Mouse (Mus musculus) frontal cortex, adult (tissue): ENCODE measurements around the gene Ccdc124.

Source experiments
- ATAC-seq: cut with Nextera tagmentation; 2 replicates; pipeline ENCODE4 v1.9.2; 2017; ENCODE audit warnings: mild to moderate bottlenecking, moderate library complexity, mixed read lengths; ENCODE audit not compliant: low TSS enrichment

Ccdc124 gene

GRCm38 (mm10) chr8:70846371-70847154 is 27.2 kb downstream of the Ccdc124 start:
- no peak for ATAC-seq

DNA sequence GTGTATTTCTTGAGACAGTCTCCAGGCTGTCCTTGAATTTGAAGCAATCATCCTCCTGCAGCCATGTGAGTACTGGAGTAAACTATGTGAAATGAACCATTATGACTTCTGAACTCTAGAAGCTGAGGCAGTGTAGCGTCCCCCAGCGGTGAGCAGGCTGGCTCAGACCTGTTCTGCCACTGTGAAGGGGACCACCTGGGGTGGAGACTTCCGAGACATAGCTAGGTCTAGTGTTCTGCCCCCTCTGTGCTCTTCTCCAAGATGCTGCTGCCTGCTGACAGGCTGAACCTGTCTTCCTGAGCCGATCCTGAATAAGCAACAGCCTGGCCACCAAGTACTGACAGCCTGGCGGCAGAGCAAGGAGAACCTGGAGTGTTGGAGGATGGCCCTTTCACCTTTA is 28.6 kb downstream of the Ccdc124 start:
- no peak for ATAC-seq

DNA sequence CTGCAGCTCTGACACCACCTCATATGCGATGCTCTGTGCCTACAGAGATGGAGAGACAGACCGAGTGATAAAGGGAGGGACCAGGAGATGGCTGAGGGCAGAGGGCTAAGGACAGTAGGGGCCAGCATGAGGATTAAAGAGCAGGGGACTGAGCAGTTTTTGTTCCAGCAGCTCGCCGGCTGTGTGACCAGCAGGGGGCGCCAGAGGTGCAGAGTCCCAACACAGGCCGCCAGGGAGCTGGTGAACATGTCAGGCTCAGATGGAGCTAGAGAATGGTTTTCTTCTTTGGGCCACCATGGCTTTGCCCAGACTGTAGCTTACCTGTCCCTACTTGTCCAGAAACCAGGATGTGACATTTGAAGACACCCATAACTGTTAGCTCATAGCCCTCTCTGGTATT is 29.2 kb downstream of the Ccdc124 start:
- ATAC-seq = peak; percentile 24; the same call in 1 of the 2 replicates

- ATAC-seq = no peak
Measured at GRCm38 (mm10) chr8:70843941-70844340, 29.8 kb downstream of the Ccdc124 start.

DNA sequence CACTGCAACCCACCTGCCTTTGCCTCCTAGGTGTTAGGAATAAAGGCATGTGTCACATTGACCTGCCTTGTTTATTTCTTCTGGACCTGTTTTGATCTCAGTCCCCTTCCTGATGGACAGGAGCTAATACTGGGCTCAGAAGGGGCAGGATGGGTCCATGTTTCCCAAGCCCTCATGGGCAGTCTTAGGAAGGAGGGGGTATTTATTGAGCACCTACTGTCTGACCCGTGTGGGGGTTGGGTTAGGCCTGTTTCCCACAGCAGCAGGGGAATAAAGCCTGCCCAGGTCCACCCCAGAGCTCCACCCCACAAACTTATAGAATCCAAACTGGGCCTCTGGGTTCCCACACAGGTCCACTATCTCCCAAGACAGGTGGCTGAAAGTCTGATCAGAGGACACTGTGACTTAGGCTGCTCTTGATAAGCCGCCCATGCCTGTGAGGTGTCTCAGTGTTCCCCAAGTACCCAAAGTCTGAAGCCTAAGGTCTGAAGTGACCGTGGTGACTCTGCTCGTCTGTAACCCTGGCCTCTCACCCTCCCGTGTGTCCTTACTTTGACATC is 30.4 kb downstream of the Ccdc124 start:
- ATAC-seq = no peak

- ATAC-seq = no peak
Measured at GRCm38 (mm10) chr8:70842484-70842883, 31.3 kb downstream of the Ccdc124 start.

DNA sequence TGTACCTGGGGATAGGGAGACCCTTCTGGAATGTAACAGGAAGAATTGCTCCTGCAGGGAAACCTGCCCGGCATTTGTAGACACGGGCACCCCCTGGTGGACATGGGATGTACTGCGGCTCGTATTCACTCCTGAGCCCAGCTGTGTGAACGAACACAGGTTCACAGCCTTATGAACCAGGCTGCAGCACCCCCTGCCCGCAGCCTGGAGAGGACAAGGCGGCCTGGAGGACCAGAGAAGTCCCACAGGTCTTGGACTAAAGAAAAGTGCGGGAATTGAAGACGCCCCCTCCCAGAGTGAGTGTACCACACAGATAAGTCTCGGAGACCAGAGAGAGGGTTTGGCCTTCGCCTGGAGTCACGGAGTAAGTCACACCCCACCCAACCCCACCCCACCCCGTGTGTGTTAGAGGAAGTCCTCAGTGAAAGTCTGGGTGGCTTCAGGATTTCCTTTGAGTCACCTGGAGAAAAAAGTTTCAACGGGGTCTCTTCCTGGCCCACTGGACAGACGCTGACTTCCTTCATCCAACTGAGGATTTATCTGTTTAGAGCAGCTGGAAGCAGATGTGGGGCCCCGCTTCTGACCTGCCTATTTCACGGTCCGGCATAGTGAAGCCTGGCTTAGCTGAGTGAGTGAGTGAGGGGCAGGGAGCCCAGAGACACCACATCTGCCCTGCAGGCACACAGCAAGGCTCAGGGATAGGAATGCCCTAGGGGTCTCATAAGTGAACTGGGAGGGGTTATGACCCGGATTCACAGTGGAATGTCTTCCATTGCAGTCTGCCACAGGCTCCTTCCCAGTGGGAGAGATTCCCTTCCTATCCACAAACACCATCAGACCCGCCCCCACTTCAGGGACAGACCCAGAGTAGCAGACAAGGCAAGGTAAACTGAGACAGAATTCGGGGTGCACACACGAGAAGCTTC is 32.3 kb downstream of the Ccdc124 start:
- ATAC-seq = no peak

GRCm38 (mm10) chr8:70840590-70840989 is 33.1 kb downstream of the Ccdc124 start:
- no peak for ATAC-seq

- ATAC-seq = peak; percentile 90
Measured at GRCm38 (mm10) chr8:70839408-70840351, 34.1 kb downstream of the Ccdc124 start, which contains the start of gene Arrdc2. Arrdc2 (minus strand) TSS chr8:70839720.

DNA sequence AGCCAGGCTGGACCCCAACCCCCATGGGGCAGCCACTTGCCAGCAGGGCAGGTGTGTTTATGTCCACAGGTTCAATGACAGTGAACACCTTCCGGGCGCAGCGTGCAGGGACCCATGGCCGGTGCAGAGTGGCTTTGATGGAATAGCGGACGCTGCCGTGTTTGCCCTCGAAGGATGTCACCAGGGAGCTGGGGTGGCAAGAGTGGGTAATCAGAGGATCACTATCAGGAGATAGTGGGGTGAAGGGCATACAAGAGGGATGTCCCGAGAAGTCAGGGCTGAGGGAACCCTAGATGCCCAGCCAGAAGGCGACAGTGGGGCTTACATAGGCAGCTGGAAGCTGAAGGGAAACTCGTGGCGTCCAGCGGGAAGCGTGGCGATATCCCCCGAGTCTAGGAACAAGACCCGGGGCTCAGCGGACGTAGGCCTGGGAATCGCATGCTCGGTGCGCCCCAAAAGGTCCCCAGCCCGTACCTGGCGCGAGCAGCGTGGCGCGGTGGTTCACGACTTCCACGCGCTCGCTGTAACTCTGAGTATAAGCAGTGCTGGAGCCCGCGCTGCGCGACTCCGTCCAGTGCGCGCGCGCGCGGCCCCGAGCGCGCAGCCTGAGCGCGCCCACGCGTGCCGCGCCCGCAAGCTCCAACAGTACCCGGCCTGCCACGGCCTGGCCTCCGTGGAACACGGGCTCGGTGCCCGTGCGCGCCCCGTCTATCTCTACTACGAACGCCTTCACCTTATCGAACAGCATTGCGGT is 34.9 kb downstream of the Ccdc124 start:
- peak; percentile 28 for ATAC-seq

DNA sequence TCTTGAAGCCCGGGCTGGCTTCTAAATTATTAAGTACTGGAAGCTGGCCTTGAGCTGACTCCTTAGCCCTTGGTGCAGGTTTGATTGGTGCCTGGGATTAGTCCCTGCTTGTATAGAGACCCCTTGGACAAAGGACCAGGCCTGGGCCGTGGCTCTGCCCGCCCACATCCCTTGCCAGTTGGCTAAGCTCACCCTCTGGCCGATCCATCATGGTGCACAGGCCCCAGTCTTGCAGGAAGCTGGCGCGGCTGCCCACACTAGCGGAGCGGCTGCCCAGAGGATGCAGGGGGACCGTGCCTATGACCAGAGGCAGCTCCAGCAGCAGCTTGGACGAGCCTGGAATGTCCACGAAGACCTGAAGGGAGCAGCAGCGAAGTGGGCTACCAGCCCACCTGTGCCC is 37.1 kb downstream of the Ccdc124 start:
- no peak for ATAC-seq

- no peak for ATAC-seq
Measured at GRCm38 (mm10) chr8:70834071-70834470, 39.7 kb downstream of the Ccdc124 start.

- peak; percentile 26 for ATAC-seq
Measured at GRCm38 (mm10) chr8:70833520-70833919, 40.2 kb downstream of the Ccdc124 start.

- ATAC-seq = no peak
Measured at GRCm38 (mm10) chr8:70833018-70833482, 40.7 kb downstream of the Ccdc124 start.

DNA sequence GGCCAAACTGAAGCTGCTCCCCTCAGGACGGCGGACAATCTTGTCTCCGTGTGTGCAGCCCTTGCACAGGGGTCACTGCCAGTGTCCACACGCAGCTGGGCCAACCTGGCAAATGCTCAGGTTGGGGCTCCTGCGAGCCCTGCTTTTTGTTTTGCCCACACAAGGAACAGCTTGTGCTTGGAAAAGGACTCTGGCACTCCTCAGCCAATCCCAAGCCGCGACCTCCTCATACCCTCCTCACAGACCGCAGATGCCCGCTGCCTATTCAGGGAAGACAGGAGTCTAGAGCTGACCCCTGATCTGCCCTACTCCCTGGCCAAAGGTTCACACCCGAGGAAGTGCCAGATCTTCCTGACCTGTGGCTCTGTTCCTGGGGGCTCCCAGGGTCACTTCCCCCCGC is 41.4 kb downstream of the Ccdc124 start:
- no peak for ATAC-seq

GRCm38 (mm10) chr8:70831517-70831916 is 42.2 kb downstream of the Ccdc124 start:
- no peak for ATAC-seq

DNA sequence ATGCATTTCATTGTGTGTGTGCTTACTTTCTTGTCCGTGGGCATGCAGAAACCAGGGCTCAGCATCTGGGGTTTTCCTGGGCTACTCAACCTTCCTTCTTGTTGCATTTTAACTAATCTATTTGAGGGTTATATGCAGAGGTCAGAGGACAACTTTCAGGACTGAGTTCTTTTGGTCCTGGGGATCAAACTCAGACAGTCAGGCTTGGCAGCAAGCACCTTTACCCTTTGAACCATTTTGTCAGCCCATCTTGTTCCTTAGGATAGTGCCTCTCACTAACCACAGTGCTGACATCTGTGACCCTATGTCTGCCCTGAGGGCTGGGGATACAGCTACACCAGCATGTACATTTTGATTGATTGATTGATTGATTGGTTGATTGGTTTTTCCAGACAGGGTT is 45.9 kb downstream of the Ccdc124 start:
- ATAC-seq = no peak

DNA sequence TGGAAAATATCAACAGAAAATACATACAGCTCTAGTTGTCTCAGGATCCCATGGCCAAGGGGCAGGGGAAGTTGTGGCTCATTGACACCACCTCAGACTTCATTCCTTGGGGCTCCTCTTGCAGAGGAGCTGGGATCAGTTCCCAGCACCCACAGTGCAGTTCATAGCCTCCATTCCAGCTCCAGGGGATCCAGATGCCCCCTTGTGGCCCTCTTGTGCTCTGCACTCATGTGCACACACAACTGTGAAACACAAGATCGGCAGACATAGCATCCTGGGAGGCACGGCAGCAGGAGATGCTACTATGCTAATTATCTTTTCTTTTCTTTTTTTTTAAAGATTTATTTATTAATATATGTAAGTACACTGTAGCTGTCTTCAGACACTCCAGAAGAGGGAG is 46.7 kb downstream of the Ccdc124 start:
- no peak for ATAC-seq

GRCm38 (mm10) chr8:70825816-70826215 is 47.9 kb downstream of the Ccdc124 start:
- no peak for ATAC-seq

DNA sequence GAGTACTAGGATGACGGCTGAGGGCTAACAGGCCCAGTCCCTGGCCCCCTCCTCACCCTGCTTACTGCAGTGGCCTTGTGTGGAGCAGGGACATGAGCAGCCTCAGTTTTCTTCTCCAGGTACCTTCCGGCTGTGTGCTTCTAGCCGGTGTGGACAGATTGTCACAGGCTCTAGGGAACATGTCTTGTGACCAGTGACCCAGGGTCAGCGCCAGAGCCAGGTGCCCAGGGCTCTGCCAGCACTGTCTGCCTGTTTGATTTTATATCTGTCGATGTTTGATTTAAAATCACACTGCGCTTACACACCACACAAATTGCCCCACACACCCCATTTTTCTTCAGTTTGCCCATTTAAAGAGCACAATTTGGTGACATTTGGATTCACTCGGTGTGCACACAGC is 49.9 kb downstream of the Ccdc124 start:
- no peak for ATAC-seq
